Mouse (Mus musculus) forelimb bud, embryonic 11.5 days (tissue): ENCODE measurements around the gene Glis2.
A peak's percentile ranks its signal among the peaks of the same experiment; 100 is the strongest.

Experiments
- DNase-seq: peaks from one replicate; pipeline ENCODE4 v3.0.0-alpha.2; 2012; ENCODE audit warnings: low read depth, low spot score

Glis2 gene

GRCm38 (mm10) chr16:4656571-4657081 lies 62.1 kb downstream of the Glis2 start:
- no peak for DNase-seq

GRCm38 (mm10) chr16:4658781-4659245 lies 64.3 kb downstream of the Glis2 start:
- peak; percentile 97 for DNase-seq

- DNase-seq: no peak
Measured at GRCm38 (mm10) chr16:4659326-4659725, 64.8 kb downstream of the Glis2 start.

- DNase-seq: no peak
Measured at GRCm38 (mm10) chr16:4661605-4662004, 67.1 kb downstream of the Glis2 start.

GRCm38 (mm10) chr16:4663806-4664205 lies 69.3 kb downstream of the Glis2 start:
- DNase-seq: no peak

- no peak for DNase-seq
Measured at GRCm38 (mm10) chr16:4665726-4666125, 71.2 kb downstream of the Glis2 start.

GRCm38 (mm10) chr16:4667190-4667808 lies 72.8 kb downstream of the Glis2 start:
- DNase-seq: peak; percentile 93

- no peak for DNase-seq
Measured at GRCm38 (mm10) chr16:4670317-4670716, 75.8 kb downstream of the Glis2 start.

- no peak for DNase-seq
Measured at GRCm38 (mm10) chr16:4674091-4674490, 79.6 kb downstream of the Glis2 start.
